Mouse (Mus musculus) lung, postnatal 0 days (tissue): ENCODE measurements around the gene Amfr. TPM values are rescaled to one million over a fixed set of nuclear protein-coding genes. Genes with fewer than 3 reads are reported as not detected.

ENCODE experiments used
- ATAC-seq: fragments of 200-750 bp; cut with Nextera tagmentation; 2 replicates; pipeline ENCODE4 v1.8.0; 2017; ENCODE audit warnings: moderate library complexity
- DNase-seq: peaks from one replicate; pipeline ENCODE4 v3.0.0-alpha.2; 2016; ENCODE audit warnings: low spot score
- H3K27ac ChIP-seq: fragments of 300-500 bp; sonication (generic); 2 replicates; pipeline ENCODE4 v1.5.1; 2014; ENCODE audit warnings: antibody characterized with exemption, mild to moderate bottlenecking, low read length, mixed read lengths
- H3K27me3 ChIP-seq: fragments of 300-500 bp; sonication (generic); replicated peaks from 2 replicates; pipeline ENCODE4 v1.6.1; 2014; ENCODE audit warnings: low read length, mixed read lengths; ENCODE audit not compliant: insufficient read depth
- H3K36me3 ChIP-seq: fragments of 300-500 bp; sonication (generic); 2 replicates; pipeline ENCODE4 v1.6.1; 2014; ENCODE audit warnings: low read length, mixed read lengths; ENCODE audit not compliant: insufficient read depth
- H3K4me1 ChIP-seq: fragments of 300-500 bp; sonication (generic); 2 replicates; pipeline ENCODE4 v1.6.1; 2014; ENCODE audit warnings: antibody characterized with exemption, low read depth, low read length, mixed read lengths; ENCODE audit not compliant: insufficient read depth
- H3K4me2 ChIP-seq: fragments of 300-500 bp; sonication (generic); replicated peaks from 2 replicates; pipeline ENCODE4 v1.6.1; 2014; ENCODE audit warnings: low read depth, mild to moderate bottlenecking, low read length, moderate library complexity, mixed read lengths
- H3K4me3 ChIP-seq: fragments of 300-500 bp; sonication (generic); 2 replicates; pipeline ENCODE4 v1.5.1; 2014; ENCODE audit warnings: low read depth, low read length
- H3K9ac ChIP-seq: fragments of 300-500 bp; sonication (generic); replicated peaks from 2 replicates; pipeline ENCODE4 v1.6.1; 2014; ENCODE audit warnings: low read depth, mild to moderate bottlenecking
- H3K9me3 ChIP-seq: fragments of 300-500 bp; sonication (generic); 2 replicates; pipeline ENCODE4 v1.6.1; 2016; ENCODE audit warnings: low read length, mixed read lengths
- CTCF ChIP-seq: IDR thresholded peaks from 2 replicates; pipeline ENCODE4 v1.5.1; 2016; ENCODE audit warnings: antibody characterized with exemption, mild to moderate bottlenecking
- EP300 ChIP-seq: IDR thresholded peaks from 2 replicates; pipeline ENCODE4 v1.6.1; 2016; ENCODE audit warnings: antibody characterized with exemption, mild to moderate bottlenecking, control low read depth
- WGBS: fragments of 180-500 bp; shearing (Covaris S2); extraction: QIAGEN DNeasy Blood & Tissue Kit; methylation state at CpG from one replicate; pipeline ENCODE4 v1.1.7; 2014; 5-methylcytosine and 5-hydroxymethylcytosine counted together
- microRNA-seq: library from miRNA; unstranded; fragments of <30 nt; microRNA quantifications from one replicate; pipeline ENCODE4, GENCODE M21; 2016
- polyA plus RNA-seq: library from polyadenylated mRNA; unstranded; fragments of >200 nt; fragmentation: Nextera tagmentation; extraction: Ambion mirVana; gene quantifications from 2 replicates; pipeline ENCODE4 v1.2.1, GENCODE M21; 2015

Amfr gene
- polyA plus RNA-seq, 1 experiment from 2014 or later, result 57.4 TPM

DNA sequence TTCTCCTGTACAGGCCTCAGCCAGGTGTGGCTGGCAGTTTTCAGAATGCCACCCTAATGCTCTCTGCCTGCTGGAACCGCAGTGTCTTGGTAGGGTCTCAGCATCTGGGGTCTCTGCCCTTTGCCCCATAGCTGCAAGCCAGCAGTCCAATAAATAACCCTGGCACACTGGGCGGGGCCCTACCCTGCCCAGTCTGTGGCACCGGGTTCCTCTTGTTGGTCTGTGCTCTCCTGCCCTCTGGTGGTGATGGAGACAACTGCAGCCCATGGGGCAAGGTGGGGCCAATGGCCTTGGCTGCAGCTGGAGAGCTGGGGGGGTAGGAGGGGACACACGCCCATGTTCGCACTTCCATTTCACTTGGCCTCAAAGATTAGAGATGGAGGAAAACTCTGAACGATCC is 79.8 kb downstream of the Amfr start:
- peak; percentile 70 for DNase-seq
- peak; percentile 66 for ATAC-seq
- H3K4me3 ChIP-seq, result no peak overlapping the region
- 15% methylated on average over 6 of the region's 6 CpGs for WGBS
- no peaks in the 10 kb centered on the region for H3K9me3 ChIP-seq
- H3K27ac ChIP-seq, result no peak overlapping the region
- no peak overlapping the region for H3K4me2 ChIP-seq
- no peaks in the 10 kb centered on the region for H3K36me3 ChIP-seq
- TF ChIP-seq EP300, result no peak
- TF ChIP-seq CTCF, result peak; percentile 98
- no peak overlapping the region for H3K9ac ChIP-seq
- no peaks in the 10 kb centered on the region for H3K27me3 ChIP-seq
- H3K4me1 ChIP-seq, result no peaks in the 10 kb centered on the region

DNA sequence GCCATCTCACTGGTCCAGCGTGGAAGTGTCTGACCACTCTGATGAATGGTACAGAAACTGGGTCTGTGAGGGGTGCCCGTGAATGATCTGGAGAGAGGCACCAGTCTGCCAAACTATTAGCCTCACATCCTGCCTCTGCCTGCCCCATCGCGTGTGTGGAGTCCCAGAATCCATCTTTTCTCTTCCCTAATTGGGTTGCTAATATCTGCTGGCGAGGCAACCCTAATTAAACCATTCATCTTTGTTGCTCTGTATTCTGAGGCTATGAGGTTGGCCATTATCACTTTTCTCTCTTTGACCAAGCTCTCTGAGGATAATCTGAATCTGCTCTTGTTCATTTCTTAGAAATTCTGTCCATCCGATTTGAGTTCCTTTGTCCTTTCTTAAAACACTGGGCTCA is 81.3 kb downstream of the Amfr start:
- no peak overlapping the region for H3K4me2 ChIP-seq
- H3K4me3 ChIP-seq, result no peak overlapping the region
- 81% methylated on average over 6 of the region's 6 CpGs for WGBS
- DNase-seq, result no peak
- no peak for ATAC-seq
- no peaks in the 10 kb centered on the region for H3K4me1 ChIP-seq
- H3K9me3 ChIP-seq, result no peaks in the 10 kb centered on the region
- H3K36me3 ChIP-seq, result no peaks in the 10 kb centered on the region
- TF ChIP-seq CTCF, result no peak
- no peak for TF ChIP-seq EP300
- no peaks in the 10 kb centered on the region for H3K27me3 ChIP-seq
- H3K27ac ChIP-seq, result no peak overlapping the region
- no peak overlapping the region for H3K9ac ChIP-seq

DNA sequence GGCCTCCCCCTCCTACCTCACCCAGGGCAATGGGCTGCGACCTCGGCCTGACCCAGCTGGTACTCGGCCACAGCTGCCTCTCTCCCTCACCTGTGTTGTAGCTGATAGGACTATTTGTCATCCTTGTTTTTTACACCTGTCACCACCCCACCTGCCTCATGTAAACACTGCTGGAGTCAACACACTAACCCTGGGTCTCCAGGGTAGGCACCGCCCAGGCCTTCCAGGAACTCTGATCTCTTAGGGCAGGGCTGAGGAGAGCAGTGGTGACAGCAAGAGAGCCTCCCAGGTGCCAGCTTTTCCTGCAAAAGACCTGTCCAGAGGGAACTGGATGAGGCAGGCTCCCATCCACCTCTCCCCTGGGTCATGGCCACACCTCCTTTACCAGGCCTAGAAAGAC is 83.4 kb downstream of the Amfr start:
- H3K4me2 ChIP-seq, result no peak overlapping the region
- H3K4me1 ChIP-seq, result no peaks in the 10 kb centered on the region
- H3K9me3 ChIP-seq, result no peaks in the 10 kb centered on the region
- no peak overlapping the region for H3K27ac ChIP-seq
- H3K9ac ChIP-seq, result no peak overlapping the region
- TF ChIP-seq EP300 (no peak), CTCF (no peak)
- no peaks in the 10 kb centered on the region for H3K27me3 ChIP-seq
- H3K36me3 ChIP-seq, result no peaks in the 10 kb centered on the region
- H3K4me3 ChIP-seq, result no peak overlapping the region
- no peak for DNase-seq
- ATAC-seq, result no peak
- 70% methylated on average over 4 of the region's 4 CpGs for WGBS

DNA sequence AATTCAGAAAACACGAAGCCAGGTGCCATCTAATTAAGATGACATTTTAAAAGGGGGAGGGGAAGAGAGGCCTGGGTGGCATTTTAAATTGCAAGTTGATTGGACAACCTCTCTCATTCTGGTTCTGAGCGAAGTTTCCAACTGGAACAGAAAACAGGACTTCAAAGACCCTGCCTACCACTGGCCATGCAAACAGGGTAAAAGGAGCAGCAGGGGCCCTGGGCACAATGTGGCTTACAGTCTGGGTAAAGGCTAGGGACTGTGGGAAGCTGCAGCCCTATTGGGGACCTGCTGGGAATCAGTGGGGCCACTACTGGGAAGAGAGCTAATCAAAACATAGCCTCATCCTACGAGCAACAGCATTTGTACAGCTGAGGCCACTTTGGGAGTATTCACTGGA is 87.1 kb downstream of the Amfr start:
- Histone ChIP-seq H3K9ac (no peak overlapping the region), H3K36me3 (no peaks in the 10 kb centered on the region), H3K4me2 (no peak overlapping the region), H3K27me3 (no peaks in the 10 kb centered on the region), H3K27ac (no peak overlapping the region), H3K4me3 (no peak overlapping the region), H3K9me3 (no peaks in the 10 kb centered on the region), H3K4me1 (no peaks in the 10 kb centered on the region)
- DNase-seq, result no peak
- TF ChIP-seq EP300 (no peak), CTCF (no peak)
- 57% methylated on average over 3 of the region's 3 CpGs for WGBS
- ATAC-seq, result no peak

GRCm38 (mm10) chr8:93923897-93924334 is 88.7 kb downstream of the Amfr start:
- 25% methylated on average over 7 of the region's 7 CpGs for WGBS

More at GRCm38 (mm10) chr8:93923897-93924334, 88.7 kb downstream of the Amfr start:
- H3K27me3 ChIP-seq, result no peaks in the 10 kb centered on the region
- ATAC-seq (no peak), DNase-seq (no peak)
- H3K27ac ChIP-seq, result no peak overlapping the region
- H3K9me3 ChIP-seq, result no peaks in the 10 kb centered on the region
- H3K36me3 ChIP-seq, result no peaks in the 10 kb centered on the region
- TF ChIP-seq CTCF, result no peak
- TF ChIP-seq EP300, result no peak
- H3K4me3 ChIP-seq, result no peak overlapping the region
- no peaks in the 10 kb centered on the region for H3K4me1 ChIP-seq
- no peak overlapping the region for H3K4me2 ChIP-seq
- no peak overlapping the region for H3K9ac ChIP-seq

Small RNA genes lying within 50 kb of the gene (microRNA-seq; reads per million reads assigned to microRNA genes)
- not detected for gene Gm24159

Other genes starting within 250 kb of the Amfr start
- 5.9 and 8.5 TPM in 2 replicates for gene Gnao1, start 202.9 kb downstream of the Amfr start, polyA plus RNA-seq
- gene Nudt21, start 24.2 kb upstream of the Amfr start, polyA plus RNA-seq, result 53.9 and 55.0 TPM in 2 replicates
- 6.1 and 7.0 TPM in 2 replicates for gene Ogfod1, start 24.4 kb upstream of the Amfr start, polyA plus RNA-seq
- 7.3 and 9.5 TPM in 2 replicates for gene Bbs2, start 86.1 kb upstream of the Amfr start, polyA plus RNA-seq
- not detected in 2 replicates for gene Mt4, start 124.4 kb upstream of the Amfr start, polyA plus RNA-seq
- 2.6 TPM in 2 replicates for gene Mt3, start 139.8 kb upstream of the Amfr start, polyA plus RNA-seq
- gene Mt2, start 159.8 kb upstream of the Amfr start, polyA plus RNA-seq, result 143 and 159 TPM in 2 replicates
- 836 and 858 TPM in 2 replicates for gene Mt1, start 166.2 kb upstream of the Amfr start, polyA plus RNA-seq
- gene Nup93, start 201.7 kb upstream of the Amfr start, polyA plus RNA-seq, result 26.7 and 27.1 TPM in 2 replicates